Mouse (Mus musculus) midbrain, embryonic 14.5 days (tissue): ENCODE data around the gene Rhox4c. TPM values are rescaled to one million over a fixed set of nuclear protein-coding genes. Genes with fewer than 3 reads are reported as not detected.
"Not testable (repeated sequence)": the region's sequence is repeated elsewhere in the genome, so short reads cannot be mapped to it uniquely, and the experiment has no call there.

Experiments
- ATAC-seq: fragments of 200-750 bp; cut with Nextera tagmentation; 2 replicates; pipeline ENCODE4 v1.8.0; 2017; ENCODE audit warnings: moderate number of reproducible peaks, moderate library complexity; ENCODE audit not compliant: low FRiP score, low TSS enrichment
- DNase-seq: peaks from one replicate; pipeline ENCODE4 v3.0.0-alpha.2; 2015
- H3K27ac ChIP-seq: fragments of 300-500 bp; sonication (generic); replicated peaks from 2 replicates; pipeline ENCODE4 v1.5.1; 2014; ENCODE audit warnings: mild to moderate bottlenecking, low read depth, low read length, moderate library complexity
- H3K27me3 ChIP-seq: fragments of 300-500 bp; sonication (generic); 2 replicates; pipeline ENCODE4 v1.6.1; 2014; ENCODE audit warnings: low read length, control low read depth, mixed read lengths; ENCODE audit not compliant: control insufficient read depth, insufficient read depth
- H3K36me3 ChIP-seq: fragments of 300-500 bp; sonication (generic); 2 replicates; pipeline ENCODE4 v1.6.1; 2014; ENCODE audit warnings: low read length, control low read depth; ENCODE audit not compliant: control insufficient read depth, insufficient read depth
- H3K4me1 ChIP-seq: fragments of 300-500 bp; sonication (generic); 2 replicates; pipeline ENCODE4 v1.6.1; 2014; ENCODE audit warnings: mild to moderate bottlenecking, antibody characterized with exemption, low read length, control low read depth; ENCODE audit not compliant: control insufficient read depth, insufficient read depth
- H3K4me2 ChIP-seq: fragments of 300-500 bp; sonication (generic); 2 replicates; pipeline ENCODE4 v1.6.1; 2014; ENCODE audit warnings: mild to moderate bottlenecking, low read length, moderate library complexity
- H3K4me3 ChIP-seq: fragments of 300-500 bp; sonication (generic); replicated peaks from 2 replicates; pipeline ENCODE4 v1.5.1; 2014; ENCODE audit warnings: low read depth, low read length
- H3K9ac ChIP-seq: fragments of 300-500 bp; sonication (generic); replicated peaks from 2 replicates; pipeline ENCODE4 v1.6.1; 2014; ENCODE audit warnings: mild to moderate bottlenecking, low read length, moderate library complexity
- H3K9me3 ChIP-seq: fragments of 300-500 bp; sonication (generic); 2 replicates; pipeline ENCODE4 v1.6.1; 2016; ENCODE audit warnings: low read length, control low read depth, mixed read lengths; ENCODE audit not compliant: control insufficient read depth
- WGBS: fragments of 180-500 bp; shearing (Covaris S2); extraction: QIAGEN DNeasy Blood & Tissue Kit; methylation state at CpG from one replicate; pipeline ENCODE4 v1.1.7; 2014; 5-methylcytosine and 5-hydroxymethylcytosine counted together
- polyA plus RNA-seq: library from polyadenylated mRNA; unstranded; fragments of >200 nt; fragmentation: Nextera tagmentation; extraction: Ambion mirVana; gene quantifications from 2 replicates; pipeline ENCODE4 v1.2.1, GENCODE M21; 2014

Rhox4c gene
- polyA plus RNA-seq = not detected in 2 replicates

DNA sequence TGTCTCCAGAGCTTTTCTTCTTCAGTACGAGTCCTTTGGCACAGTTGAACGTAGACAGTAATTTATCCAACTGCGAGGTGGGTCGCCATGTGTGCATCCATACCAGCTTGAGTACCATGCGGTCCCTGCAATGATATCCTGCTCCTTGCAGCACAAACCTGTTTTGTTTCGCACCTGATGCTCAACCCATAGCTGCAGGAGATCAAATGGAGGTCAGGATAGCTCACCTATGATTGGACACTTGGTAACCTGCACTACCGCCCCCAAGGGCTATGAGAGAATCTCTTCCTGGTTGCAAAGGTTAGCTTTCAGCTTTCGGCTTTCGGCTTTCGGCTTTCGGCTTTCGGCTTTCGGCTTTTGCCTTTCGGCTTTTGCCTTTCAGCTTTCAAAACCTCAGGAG lies at the start of gene Rhox4c:
Rhox4c (plus strand) TSS at position 301 of the 400 bp plus-strand sequence.
- not testable (repeated sequence) for H3K4me1 ChIP-seq, DNase-seq, H3K4me2 ChIP-seq, H3K9me3 ChIP-seq, H3K36me3 ChIP-seq, H3K27me3 ChIP-seq, ATAC-seq, H3K9ac ChIP-seq, H3K27ac ChIP-seq, H3K4me3 ChIP-seq
- 91% methylated on average over 14 of the region's 14 CpGs for WGBS

DNA sequence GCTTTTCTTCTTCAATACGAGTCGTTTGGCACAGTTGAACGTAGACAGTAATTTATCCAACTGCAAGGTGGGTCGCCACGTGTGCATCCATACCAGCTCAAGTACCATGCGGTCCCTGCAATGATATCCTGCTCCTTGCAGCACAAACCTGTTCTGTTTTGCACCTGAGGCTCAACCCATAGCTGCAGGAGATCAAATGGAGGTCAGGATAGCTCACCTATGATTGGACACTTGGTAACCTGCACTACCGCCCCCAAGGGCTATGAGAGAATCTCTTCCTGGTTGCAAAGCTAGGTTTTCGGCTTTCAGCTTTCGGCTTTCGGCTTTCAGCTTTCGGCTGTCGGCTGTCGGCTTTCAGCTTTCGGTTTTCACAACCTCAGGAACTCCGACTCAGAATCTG lies 47.9 kb upstream of the Rhox4c start, which contains the start of gene Rhox4b:
Rhox4b (plus strand) TSS at position 301 of the 400 bp plus-strand sequence.
- H3K36me3 ChIP-seq, DNase-seq, ATAC-seq, H3K4me1 ChIP-seq, H3K4me3 ChIP-seq, H3K27ac ChIP-seq, H3K9ac ChIP-seq, H3K27me3 ChIP-seq, H3K4me2 ChIP-seq, H3K9me3 ChIP-seq: not testable (repeated sequence)
- WGBS = 93% methylated on average over 14 of the region's 15 CpGs

DNA sequence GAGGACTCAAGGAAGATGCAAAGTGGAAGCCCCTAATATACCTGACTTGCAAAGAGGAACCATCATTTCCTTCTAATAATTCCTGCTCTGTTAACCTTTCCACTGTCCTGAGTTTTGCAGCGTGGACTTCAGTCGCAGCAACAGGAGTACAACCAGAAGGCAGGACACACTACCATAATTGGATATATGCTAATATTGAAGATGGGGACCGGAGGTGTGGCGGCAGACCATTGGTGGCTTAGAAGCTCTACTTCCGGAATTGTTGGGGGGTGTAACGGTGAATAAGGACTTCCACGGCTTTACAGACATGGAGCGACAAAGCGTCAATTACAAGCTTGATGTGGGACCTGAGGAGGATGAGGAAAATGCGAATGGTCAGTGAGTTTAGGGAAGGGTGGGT lies 26.8 kb upstream of the Rhox4c start, which contains the start of gene Rhox2c:
Rhox2c (plus strand) TSS at position 301 of the 400 bp plus-strand sequence.
- H3K36me3 ChIP-seq, DNase-seq, H3K27ac ChIP-seq, H3K4me2 ChIP-seq, H3K27me3 ChIP-seq, H3K4me1 ChIP-seq, H3K4me3 ChIP-seq, H3K9me3 ChIP-seq, ATAC-seq, H3K9ac ChIP-seq: not testable (repeated sequence)
- WGBS = 98% methylated on average over 6 of the region's 10 CpGs

DNA sequence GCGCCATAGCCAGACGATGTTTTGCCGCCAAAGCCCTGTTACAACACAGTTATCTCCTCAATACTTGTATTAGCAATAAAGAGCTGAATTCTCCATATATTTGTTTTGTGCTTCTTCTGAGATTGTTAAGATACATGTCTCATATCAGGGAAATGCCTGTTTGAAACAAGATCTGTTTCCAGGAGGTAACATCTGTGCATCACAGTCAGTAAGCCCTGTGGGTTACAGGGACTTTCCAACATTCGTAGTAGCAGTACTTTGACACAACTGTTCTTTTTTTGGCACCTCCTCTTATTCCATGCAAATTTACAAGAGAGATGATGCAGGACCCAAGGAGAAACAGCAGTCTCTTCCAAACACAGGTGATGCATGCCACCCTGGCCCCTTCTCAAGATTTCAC lies 21.9 kb upstream of the Rhox4c start, which contains the start of gene Rhox3c:
Rhox3c (plus strand) TSS at position 301 of the 400 bp plus-strand sequence.
- DNase-seq, H3K4me1 ChIP-seq, H3K9ac ChIP-seq, H3K27me3 ChIP-seq, H3K27ac ChIP-seq, H3K4me3 ChIP-seq, H3K36me3 ChIP-seq, H3K4me2 ChIP-seq, H3K9me3 ChIP-seq, ATAC-seq: not testable (repeated sequence)
- WGBS = 89% methylated on average over 3 of the region's 4 CpGs

DNA sequence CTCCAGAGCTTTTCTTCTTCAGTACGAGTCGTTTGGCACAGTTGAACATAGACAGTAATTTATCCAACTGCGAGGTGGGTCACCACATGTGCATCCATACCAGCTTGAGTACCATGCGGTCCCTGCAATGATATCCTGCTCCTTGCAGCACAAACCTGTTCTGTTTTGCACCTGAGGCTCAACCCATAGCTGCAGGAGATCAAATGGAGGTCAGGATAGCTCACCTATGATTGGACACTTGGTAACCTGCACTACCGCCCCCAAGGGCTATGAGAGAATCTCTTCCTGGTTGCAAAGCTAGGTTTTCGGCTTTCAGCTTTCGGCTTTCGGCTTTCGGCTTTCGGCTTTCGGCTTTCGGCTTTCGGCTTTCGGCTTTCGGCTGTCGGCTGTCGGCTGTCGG lies 33.9 kb downstream of the Rhox4c start, which contains the start of gene Rhox4d:
Rhox4d (plus strand) TSS at position 301 of the 400 bp plus-strand sequence.
- not testable (repeated sequence) for H3K27ac ChIP-seq, H3K4me3 ChIP-seq, H3K4me1 ChIP-seq, H3K4me2 ChIP-seq, H3K9ac ChIP-seq, H3K27me3 ChIP-seq, ATAC-seq, H3K36me3 ChIP-seq, DNase-seq, H3K9me3 ChIP-seq
- WGBS = 96% methylated on average over 14 of the region's 18 CpGs

DNA sequence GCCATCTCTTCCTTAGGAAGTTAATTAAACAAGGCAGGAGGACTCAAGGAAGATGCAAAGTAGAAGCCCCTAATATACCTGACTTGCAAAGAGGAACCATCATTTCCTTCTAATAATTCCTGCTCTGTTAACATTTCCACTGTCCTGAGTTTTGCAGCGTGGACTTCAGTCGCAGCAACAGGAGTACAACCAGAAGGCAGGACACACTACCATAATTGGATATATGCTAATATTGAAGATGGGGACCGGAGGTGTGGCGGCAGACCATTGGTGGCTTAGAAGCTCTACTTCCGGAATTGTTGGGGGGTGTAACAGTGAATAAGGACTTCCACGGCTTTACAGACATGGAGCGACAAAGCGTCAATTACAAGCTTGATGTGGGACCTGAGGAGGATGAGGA lies 50.0 kb downstream of the Rhox4c start, which contains the start of gene Rhox2e:
Rhox2e (plus strand) TSS at position 301 of the 400 bp plus-strand sequence.
- H3K9ac ChIP-seq, ATAC-seq, H3K9me3 ChIP-seq, H3K4me3 ChIP-seq, H3K4me2 ChIP-seq, DNase-seq, H3K4me1 ChIP-seq, H3K27ac ChIP-seq, H3K36me3 ChIP-seq, H3K27me3 ChIP-seq: not testable (repeated sequence)
- 93% methylated on average over 2 of the region's 8 CpGs for WGBS

Other genes starting within 250 kb of the Rhox4c start
- not detected in 2 replicates for gene Rhox2a, start 235.4 kb upstream of the Rhox4c start, polyA plus RNA-seq
- not detected in 2 replicates for gene Rhox3a, start 230.4 kb upstream of the Rhox4c start, polyA plus RNA-seq
- gene Rhox4a, start 215.0 kb upstream of the Rhox4c start, polyA plus RNA-seq = not detected in 2 replicates
- gene Rhox3a2, start 100.3 kb upstream of the Rhox4c start, polyA plus RNA-seq = not detected in 2 replicates
- gene Rhox4a2, start 89.5 kb upstream of the Rhox4c start, polyA plus RNA-seq = not detected in 2 replicates
- not detected in 2 replicates for gene Rhox2b, start 68.3 kb upstream of the Rhox4c start, polyA plus RNA-seq
- gene Rhox4b, start 47.8 kb upstream of the Rhox4c start, polyA plus RNA-seq = not detected in 2 replicates
- not detected in 2 replicates for gene Rhox2c, start 26.7 kb upstream of the Rhox4c start, polyA plus RNA-seq
- not detected in 2 replicates for gene Rhox3c, start 21.8 kb upstream of the Rhox4c start, polyA plus RNA-seq
- not detected in 2 replicates for gene Rhox2d, start 13.1 kb downstream of the Rhox4c start, polyA plus RNA-seq
- not detected in 2 replicates for gene Rhox4d, start 34.0 kb downstream of the Rhox4c start, polyA plus RNA-seq
- not detected in 2 replicates for gene Rhox2e, start 50.1 kb downstream of the Rhox4c start, polyA plus RNA-seq
- gene Rhox3e, start 61.7 kb downstream of the Rhox4c start, polyA plus RNA-seq = not detected in 2 replicates
- not detected in 2 replicates for gene Rhox4e, start 77.1 kb downstream of the Rhox4c start, polyA plus RNA-seq
- gene Rhox2f, start 91.1 kb downstream of the Rhox4c start, polyA plus RNA-seq = not detected in 2 replicates
- gene Rhox3f, start 100.7 kb downstream of the Rhox4c start, polyA plus RNA-seq = not detected in 2 replicates
- not detected in 2 replicates for gene Rhox4f, start 127.4 kb downstream of the Rhox4c start, polyA plus RNA-seq
- not detected in 2 replicates for gene Rhox3g, start 148.3 kb downstream of the Rhox4c start, polyA plus RNA-seq
- not detected in 2 replicates for gene Rhox2g, start 163.1 kb downstream of the Rhox4c start, polyA plus RNA-seq
- gene Rhox4g, start 171.0 kb downstream of the Rhox4c start, polyA plus RNA-seq = not detected in 2 replicates
- gene Rhox3h, start 188.4 kb downstream of the Rhox4c start, polyA plus RNA-seq = not detected in 2 replicates
- gene Rhox2h, start 192.9 kb downstream of the Rhox4c start, polyA plus RNA-seq = not detected in 2 replicates